Mouse (Mus musculus): Measurements from ENCODE around the gene Bcl2l1.

GRCm38 (mm10) chr2:152811336-152812165 lies 20.0 kb downstream of the Bcl2l1 start:
- TF ChIP-seq CTCF (IDR thresholded peaks at IDR 0.05; ENCODE audit: borderline replicate concordance, control insufficient read depth, extremely low read depth, insufficient read depth, low read length, poor library complexity) (no peak), POLR2A (IDR thresholded peaks at IDR 0.05; ENCODE audit: control insufficient read depth, extremely low read depth, insufficient read depth, low read length, poor library complexity) (no peak)
